Mouse (Mus musculus) regulatory T cell (primary cell): ENCODE data around the gene Gm128.

ENCODE experiments used
- in situ Hi-C: fragments of 300-600 bp; cut with MboI, MseI; formaldehyde crosslinking; loops from one replicate; pipeline ENCODE4 v1.15.1; 2025; ENCODE audit warnings: high pct_unique_total_duplicates

Gm128 gene

DNA sequence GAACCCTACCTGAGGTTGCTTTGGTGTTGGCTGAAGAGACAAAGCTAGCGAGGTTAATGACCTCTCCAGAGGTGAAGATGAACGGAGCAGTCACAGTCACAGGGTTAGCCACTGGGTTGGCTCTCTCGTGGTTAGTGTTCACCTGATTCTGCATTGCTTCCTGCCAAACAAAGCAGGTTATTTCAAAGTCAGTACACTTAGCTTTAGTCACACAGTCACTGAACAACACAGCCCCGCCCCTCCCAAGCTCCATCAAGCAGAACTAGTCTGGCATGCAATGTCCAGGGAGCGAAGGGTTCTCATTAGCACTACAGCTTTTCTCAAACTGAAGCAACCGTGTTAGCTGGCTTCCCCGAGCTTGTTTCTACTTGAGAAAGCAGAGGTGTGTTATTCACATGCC lies 41.3 kb downstream of the Gm128 start:
- in situ Hi-C loops = no loop called here

GRCm38 (mm10) chr3:95199101-95199500 lies 42.3 kb downstream of the Gm128 start:
- in situ Hi-C loops = no loop called here

DNA sequence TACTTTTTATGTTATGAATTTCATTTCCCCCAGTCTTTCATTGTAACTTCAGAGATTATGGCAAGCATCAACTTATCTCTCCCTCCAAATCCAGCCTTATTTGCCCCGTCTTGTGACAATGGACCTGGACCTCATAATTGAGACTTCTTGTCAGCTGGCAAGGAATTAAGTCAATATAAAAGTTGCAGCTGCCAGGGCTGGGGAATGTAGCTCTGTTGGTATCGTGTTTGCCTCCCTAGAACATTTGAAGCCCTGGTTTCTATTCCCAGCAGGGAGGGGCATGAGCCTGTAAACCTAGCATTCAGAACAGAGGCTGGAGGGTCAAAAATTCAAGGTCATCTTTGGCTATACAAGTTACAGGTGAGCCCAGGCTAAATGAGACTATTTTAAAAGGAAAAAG lies 45.6 kb downstream of the Gm128 start:
- in situ Hi-C loops = no loop called here

GRCm38 (mm10) chr3:95194721-95195135 lies 46.7 kb downstream of the Gm128 start:
- in situ Hi-C loops = no loop called here
